Mouse (Mus musculus) lung, postnatal 14 days (tissue): ENCODE measurements at regions not wholly inside any gene's neighbourhood (a gene's known extent, or its start where the extent isn't known, plus 50 kb on each side); places are given as distances from the start of the nearest gene placed in this dataset.
A peak's percentile ranks its signal among the peaks of the same experiment; 100 is the strongest.
"Not testable (repeated sequence)": the region's sequence is repeated elsewhere in the genome, so short reads cannot be mapped to it uniquely, and the experiment has no call there.

Experiments used
- DNase-seq: peaks from one replicate; pipeline ENCODE4 v3.0.0; 2021

DNA sequence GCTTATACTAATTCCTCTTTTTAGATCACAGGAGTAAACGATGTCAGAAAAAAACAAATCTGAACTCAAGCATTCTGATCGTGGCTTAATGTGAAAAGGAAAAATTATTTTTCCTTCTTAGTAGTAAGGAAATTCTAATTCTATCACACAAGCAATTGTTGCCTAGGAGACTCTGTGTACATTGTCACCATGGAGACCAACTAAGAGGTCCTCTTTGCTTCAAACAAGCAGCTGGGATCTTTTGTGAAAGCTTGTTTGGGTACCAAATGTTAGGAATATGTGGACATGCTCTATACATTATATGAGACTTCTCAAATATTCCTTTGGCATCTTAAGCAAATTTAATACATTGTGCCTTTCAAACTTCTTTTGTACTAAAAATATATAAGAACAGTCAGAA lies 345.9 kb upstream of the Atp10a start:
- DNase-seq: no peak

DNA sequence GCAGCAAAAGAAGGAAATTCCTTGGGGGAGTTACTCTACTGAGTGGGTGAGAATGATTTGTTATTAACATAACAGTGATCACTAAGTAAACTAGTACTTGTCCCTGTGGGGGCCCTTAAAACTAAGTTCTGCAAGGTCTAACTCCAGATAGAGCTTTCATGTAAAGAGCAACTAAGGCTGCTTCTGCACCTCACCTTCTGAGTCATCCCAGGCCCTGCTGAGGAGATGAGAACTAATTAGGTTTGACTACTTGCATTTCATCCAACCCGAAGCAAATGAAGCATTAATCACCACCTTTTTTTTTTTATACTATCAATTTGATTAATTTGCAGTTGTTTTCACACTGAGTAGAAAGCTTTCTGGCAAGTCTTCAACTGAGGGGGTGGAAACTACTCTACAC lies 333.6 kb upstream of the Atp10a start:
- no peak for DNase-seq

DNA sequence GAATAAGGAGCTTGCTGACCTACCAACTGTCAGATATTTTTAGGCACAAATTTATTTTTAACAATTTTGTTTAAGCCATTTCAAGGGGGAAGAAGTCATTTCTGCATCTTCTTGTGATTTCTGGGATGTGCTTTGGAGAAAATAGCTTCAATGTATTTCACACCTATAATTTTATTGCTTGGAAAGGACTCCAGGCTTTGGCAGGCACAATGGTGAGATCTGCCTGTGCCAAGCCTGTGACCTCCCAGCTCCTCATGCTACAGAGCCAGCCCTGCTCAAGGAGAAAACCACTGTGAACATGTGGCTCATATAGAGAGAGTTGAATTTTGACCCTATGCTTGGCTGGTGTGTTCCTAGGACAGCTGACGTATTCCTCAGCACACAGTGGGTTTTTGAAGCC lies 288.6 kb upstream of the Atp10a start:
- DNase-seq: no peak

DNA sequence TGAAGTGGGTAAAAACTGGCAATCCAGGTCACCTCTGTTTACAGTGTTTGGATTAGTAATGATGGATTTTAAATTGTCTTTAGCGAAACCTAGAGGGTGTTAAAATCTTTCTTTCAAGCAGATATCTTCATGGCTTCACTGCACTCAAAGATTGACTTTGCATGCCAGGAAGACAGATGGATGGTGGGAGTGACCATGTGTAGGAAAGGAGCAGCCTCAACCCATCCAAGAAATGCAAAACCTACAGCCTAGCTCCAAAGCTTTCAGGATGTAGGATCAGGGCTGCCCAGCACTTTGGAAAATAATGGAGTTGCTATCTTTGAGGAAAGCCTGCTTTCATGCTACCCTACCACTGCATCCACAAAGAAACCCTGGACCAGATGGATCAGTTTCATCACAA lies 272.6 kb upstream of the Atp10a start:
- no peak for DNase-seq

DNA sequence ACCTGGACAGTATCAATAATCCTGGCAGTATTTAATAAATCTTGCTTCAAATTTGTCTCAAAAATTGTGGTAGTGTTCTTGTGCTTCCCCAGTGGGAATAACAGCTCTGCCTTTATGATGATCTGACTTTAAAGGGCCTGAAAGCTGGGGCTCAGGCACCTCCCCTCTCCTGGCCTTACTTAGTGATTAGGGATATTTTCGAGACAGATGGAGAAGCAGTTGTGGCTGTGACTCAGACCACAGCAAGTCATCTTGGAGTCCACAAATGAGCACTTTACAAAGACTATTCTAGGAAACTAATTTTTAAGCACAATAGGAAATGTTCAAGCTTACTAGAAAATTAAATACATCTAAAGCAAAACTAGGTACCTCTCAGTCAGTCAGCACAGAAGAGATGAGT lies 267.6 kb upstream of the Atp10a start:
- DNase-seq: no peak

DNA sequence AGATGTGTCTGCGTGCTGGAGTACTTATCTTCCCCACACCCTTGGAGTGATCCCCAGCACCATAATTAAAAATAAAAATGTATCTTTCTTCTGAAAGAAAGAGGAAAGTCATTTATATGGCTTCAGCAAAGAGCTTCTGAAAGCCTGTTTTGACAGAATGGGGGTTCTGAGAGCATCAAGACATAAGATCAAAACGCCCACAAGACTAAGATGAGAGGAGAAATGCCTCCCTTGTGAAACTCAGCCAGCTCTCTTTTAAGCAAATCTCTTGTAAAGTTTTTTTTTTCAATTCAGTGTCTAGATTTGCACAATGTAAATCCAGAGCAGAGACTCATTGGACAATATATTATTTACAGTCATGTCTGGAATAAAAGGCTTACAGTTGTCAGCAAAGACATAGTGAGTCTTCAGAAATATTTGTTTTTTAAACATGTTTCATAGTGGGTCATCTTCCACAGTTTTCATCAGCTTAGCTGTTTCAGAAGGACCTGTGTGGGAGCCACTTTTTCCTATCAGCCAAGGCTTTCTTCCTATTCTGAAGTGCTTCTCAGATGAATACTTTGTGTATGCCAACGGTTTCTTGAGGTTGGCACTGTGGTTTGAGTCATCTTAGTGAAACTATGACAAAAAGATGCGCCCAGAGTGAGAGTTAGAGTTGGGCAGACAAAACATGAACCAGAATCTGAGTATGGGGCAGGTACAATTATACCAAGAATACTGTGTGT lies 263.4 kb upstream of the Atp10a start:
- no peak for DNase-seq

- DNase-seq: no peak
Measured at GRCm38 (mm10) chr7:58397992-58398391, 258.0 kb upstream of the Atp10a start.

GRCm38 (mm10) chr7:58398558-58399144 lies 257.3 kb upstream of the Atp10a start:
- no peak for DNase-seq

DNA sequence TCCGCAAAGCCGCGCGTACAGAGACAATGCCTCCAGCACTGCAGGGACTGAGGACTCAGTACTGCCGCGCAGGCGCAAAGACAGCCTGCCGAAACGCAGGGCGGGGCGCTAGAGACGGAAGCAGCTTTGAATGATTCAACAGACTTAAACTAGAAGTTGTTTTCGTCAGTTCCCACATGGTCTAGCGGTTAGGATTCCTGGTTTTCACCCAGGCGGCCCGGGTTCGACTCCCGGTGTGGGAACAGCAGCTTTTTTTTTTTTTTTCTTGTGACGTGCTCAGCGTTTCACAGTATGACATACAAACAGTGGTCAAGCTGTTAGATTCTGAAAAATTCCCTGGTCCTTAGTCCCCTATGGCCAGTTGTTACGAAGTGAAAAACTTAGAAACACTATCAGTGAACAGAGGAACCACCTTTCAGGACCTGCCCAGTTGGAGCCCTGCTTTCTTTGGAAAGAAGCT lies 256.8 kb upstream of the Atp10a start:
- DNase-seq: peak; percentile 94

GRCm38 (mm10) chr7:58399651-58400050 lies 256.3 kb upstream of the Atp10a start:
- no peak for DNase-seq

DNA sequence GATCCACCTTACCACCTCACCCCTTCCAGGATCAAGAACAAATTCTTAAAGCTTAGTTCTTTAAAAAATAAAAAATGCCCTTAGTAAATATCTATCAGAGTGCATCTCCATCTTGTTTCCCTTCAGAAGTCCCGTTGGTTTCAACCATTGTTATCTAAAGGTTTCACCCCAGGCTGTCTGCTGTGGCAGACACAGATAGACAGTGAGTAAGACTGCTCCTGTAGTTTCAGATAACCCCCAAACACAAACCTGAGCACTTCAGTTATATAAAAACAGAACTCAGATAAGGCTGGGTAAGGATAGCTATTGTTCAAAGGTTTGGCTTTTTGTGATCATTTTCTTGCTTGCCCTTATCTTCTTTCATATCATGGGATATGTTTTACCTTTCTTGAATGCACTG lies 255.4 kb upstream of the Atp10a start:
- no peak for DNase-seq

DNA sequence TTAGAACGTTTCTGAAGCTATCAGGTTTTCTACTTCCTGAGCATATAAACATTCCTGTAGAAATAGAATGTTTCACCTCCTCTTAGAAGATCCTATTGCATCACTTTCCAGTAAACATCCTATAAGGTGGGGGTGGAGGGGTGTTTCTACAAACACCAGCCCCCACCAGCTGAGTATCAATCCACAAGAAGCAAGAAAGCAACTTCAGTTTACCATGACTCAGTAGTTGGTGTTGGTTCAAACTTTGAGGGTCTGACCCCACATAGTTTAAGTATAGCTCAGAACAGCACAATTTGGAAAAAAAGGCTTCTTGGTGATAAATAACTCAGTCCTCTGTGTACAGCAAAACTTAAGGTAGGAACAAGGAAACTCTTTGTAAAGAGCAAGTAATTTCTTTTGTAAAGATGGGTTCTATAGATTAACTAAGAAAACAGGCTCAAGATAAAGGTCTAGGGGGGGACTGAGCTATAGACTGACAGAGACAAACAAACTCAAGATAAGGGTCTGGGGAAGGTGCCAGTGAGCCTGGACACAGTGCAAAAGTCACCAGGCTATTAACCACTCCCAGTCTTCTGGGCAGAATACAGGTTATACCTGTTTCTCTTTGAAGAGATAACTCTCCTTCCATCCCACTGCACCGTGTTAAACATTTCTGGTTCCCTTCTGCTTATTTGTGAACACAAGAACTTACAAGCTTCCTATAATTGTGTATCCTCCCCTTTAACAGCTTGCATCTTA lies 218.9 kb upstream of the Atp10a start:
- no peak for DNase-seq

DNA sequence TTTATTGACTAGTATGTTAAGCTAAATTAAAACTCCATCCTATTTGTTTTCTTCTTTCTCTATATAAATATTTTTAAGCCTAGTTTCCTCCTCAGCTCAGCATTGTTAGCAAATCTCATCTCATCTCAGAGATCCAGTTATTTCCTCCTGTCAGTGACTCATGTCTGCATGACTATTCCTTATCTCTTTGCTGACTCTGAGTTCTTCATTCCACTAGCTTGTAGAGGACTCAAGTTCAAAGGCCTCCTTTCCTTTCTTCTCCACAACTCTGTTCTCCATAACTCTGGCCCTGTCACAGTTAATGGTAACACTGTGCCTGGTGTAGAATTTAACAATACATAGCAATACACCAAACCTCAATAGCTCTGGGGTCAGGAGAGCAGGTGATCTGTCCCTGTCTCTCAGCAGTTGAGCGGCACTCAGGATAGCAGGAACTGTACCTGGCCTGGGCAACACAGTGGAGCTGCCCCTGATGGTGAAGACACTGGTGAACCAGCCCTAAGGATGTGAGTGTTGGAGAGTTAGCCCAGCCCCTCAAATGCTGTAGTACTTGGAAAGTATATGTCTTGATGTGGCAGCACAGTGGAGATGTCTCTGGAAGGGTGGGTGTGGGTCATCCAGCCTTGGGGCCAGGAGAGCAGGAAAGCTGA lies 213.3 kb upstream of the Atp10a start:
- DNase-seq: no peak

GRCm38 (mm10) chr7:58443297-58443696 lies 212.7 kb upstream of the Atp10a start:
- DNase-seq: no peak

DNA sequence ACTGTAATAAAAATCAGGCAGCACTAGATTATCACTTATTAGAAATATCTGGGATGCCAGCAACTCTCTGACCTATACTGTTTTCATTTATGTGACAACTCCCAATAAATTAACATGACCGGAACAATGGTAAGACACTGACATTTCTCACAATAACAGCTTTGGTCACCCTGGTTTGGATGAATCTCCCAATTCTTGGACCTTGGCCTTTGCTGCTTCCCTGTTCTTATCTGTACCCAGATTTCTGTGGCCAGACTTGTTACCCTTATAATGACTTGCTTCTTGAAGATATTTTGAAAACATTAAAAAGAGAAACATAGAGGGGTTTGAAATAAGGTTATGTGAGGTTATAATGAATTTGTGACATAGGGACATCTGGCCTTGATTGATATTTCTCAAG lies 210.2 kb upstream of the Atp10a start:
- DNase-seq: no peak

DNA sequence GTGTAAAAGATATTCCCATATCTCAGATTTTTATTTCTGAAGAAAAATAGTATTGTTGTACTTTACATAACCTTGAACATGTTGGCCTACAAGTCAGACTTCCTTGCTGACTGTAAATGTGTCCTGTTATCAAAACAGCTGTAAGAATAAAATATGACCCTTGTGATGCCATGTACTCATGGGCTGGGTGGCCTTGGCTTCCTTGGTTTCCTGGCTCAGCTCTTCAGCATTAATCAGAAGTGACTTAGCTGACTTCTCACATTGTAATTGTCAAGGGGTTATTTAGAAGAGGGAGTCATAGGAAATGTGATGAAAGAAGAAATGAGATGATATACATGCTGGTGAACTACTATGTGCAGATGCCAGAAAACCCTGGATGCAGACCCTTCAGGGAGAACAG lies 209.7 kb upstream of the Atp10a start:
- DNase-seq: no peak

DNA sequence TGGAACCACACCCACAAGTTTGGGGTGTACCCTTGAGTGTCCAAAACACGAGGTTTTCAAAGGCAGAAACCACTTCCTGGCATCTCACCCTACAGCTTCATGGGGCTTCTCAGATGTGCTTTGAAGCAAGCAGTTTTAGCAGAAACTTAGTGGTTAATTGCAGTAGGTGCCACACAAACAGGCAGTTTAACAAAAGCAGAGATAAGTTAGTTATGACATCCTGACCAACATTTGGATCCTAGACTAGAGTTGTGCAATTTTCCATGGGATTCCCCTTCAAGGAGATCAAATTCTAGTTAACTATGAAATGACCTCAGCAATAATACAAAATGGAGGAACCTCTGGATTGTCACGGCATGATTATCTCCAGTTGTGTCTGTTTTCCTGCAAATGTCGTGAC lies 207.2 kb upstream of the Atp10a start:
- no peak for DNase-seq

GRCm38 (mm10) chr7:58451981-58452380 lies 204.0 kb upstream of the Atp10a start:
- no peak for DNase-seq

DNA sequence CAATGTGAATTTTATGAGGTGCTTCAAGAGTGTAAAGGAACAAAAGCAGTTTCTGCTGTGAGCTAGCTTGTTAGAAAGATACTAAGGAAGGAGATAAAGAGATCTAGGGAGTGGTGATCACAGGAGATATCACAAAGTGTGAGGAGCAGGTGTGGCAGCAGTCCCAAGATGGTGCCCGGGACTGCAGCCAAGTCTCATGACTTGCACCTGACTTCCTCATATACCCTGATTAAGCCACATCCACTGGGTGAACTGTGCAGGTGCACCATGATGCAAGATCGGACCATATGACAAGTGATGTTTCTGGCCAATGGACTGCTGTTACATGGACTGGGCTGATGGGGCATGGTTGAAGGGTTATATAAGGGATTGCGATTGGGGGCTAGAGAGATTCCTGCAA lies 197.8 kb upstream of the Atp10a start:
- not testable (repeated sequence) for DNase-seq

DNA sequence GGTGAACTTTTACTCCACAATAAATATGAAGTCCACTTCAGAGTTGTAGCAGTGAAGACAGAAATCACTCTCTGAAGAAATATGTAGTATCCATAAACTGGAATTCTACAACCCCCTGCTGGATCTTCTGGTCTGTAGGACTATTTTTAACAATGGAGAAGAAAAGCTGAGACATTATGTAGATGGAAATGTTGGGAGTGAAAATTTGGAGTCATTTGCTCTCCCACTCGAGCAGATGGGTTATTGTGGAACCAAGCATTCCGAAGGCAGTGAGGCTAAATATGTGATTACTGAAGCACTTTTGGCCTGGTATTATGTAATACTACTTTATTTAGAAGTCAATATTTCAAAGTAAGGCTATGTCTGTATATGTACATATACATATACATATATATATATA lies 195.0 kb upstream of the Atp10a start:
- no peak for DNase-seq

DNA sequence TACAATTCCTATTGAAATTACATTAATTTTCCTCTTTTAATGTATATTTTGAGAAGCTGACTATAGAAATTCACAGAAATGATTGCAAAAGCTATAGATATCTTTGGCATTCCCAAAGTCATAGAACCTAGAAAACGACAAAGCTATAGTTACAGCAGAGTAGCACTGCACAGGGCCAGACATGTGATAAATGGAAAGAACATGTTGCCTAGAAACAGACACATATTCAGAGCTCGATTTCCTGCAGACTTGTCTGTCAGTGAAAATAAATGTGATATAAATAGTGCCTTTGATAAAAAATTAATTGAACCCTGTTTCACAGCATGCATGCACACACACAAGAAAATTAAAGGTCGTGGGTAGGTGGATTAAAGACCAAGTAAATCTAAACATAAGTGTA lies 182.8 kb upstream of the Atp10a start:
- DNase-seq: no peak

DNA sequence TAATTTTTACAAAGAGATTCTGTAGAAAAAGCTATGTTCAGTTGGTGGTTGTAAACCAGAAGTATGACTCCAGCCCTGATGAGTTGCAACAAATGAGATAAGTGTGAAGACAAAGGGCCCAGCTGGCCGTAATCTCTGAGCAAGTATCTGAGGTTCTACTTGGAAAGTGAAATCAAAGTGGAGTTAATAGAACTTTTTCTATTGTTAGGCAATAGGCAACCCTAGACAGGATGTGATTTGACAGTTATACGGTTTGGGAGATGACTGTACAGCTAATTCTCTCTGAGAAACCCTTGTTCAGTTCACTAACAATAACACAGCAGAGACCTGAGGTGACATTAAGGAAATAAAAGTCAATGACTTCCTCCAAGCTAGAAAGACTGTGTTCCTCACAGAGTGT lies 180.8 kb upstream of the Atp10a start:
- DNase-seq: no peak

DNA sequence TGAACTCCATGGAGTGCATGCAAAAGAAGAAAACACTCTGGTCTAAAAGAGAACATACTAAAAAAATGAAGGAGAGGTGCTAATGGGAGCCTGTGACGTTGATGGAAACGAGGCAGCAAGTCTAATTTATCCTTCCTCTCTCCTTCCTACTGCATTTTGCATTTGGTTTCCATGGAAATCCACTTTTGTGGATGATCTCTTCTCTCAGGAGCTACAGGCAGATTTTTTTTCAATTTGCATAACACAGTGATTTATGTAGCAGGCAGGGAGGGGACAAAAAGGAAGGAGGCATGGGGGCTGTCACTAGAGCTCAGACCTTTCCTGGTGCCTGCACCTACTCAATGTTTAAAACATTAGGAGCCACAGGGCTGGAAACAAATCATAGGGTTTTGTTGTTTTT lies 167.7 kb upstream of the Atp10a start:
- DNase-seq: no peak
